Comparison of ENCODE assay signal across 8 mouse cellular contexts in the genomic region with DNA sequence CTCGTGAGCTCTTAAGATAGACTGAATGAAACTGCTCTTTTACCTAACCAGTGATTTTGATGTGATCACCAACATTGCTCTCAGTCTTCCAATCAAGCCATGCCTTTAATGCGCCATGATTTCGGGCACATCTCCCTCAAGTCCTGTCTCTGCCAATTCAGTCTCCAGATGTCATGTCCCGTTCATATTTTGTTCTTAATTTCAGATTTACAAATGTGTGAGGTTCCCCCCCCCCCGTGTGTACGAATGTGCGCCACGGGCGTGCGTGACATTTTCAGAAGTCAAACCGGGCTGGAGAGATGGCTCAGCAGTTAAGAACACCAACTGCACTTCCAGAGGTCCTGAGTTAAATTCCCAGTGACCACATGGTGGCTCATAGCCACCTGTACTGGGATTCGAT. TPM values are rescaled to one million over a fixed set of nuclear protein-coding genes. Genes with fewer than 3 reads are reported as not detected.
A peak's percentile ranks its signal among the peaks of the same experiment; 100 is the strongest.
DNase-seq lines count a peak whose midpoint lies in the region; ATAC-seq and TF ChIP-seq lines count a peak whose summit lies in the region.

No protein-coding gene starts in this region.

- no peak for TF ChIP-seq CTCF in left cerebral cortex, adult 2 months (IDR thresholded peaks at IDR 0.05)

- no peaks in the 10 kb centered on the region for H3K27me3 ChIP-seq in embryonic facial prominence, embryonic 11.5 days (ENCODE audit: control insufficient read depth, insufficient read depth, low read length)
- H3K27me3 ChIP-seq in limb, embryonic 10.5 days (ENCODE audit: low read depth, poor library complexity, severe bottlenecking), result no peaks in the 10 kb centered on the region
- H3K27me3 ChIP-seq in neural tube, embryonic 12.5 days (replicated peaks), result no peaks in the 10 kb centered on the region

- WGBS in embryonic facial prominence, embryonic 11.5 days, result under 1% methylated on average over 12 of the region's 12 CpGs
- WGBS in limb, embryonic 10.5 days, result 3% methylated on average over 12 of the region's 12 CpGs
- WGBS in neural tube, embryonic 12.5 days, result 2% methylated on average over 12 of the region's 12 CpGs

- H3K9me3 ChIP-seq in embryonic facial prominence, embryonic 11.5 days (replicated peaks; ENCODE audit: control insufficient read depth, low read length), result no peaks in the 10 kb centered on the region
- H3K9me3 ChIP-seq in limb, embryonic 10.5 days (replicated peaks), result no peaks in the 10 kb centered on the region
- H3K9me3 ChIP-seq in neural tube, embryonic 12.5 days, result no peaks in the 10 kb centered on the region

- peak overlapping the region; percentile 98 for H3K27ac ChIP-seq in left cerebral cortex, adult 2 months
- peak overlapping the region; percentile 80 for H3K27ac ChIP-seq in embryonic facial prominence, embryonic 11.5 days (replicated peaks; ENCODE audit: low read depth, low read length)
- peak overlapping the region; percentile 94 for H3K27ac ChIP-seq in limb, embryonic 10.5 days
- H3K27ac ChIP-seq in neural tube, embryonic 12.5 days, result peak overlapping the region; percentile 57; the same call in 1 of the 2 replicates

- H3K4me2 ChIP-seq in embryonic facial prominence, embryonic 11.5 days (ENCODE audit: low read depth, low read length), result peak overlapping the region; percentile 61
- H3K4me2 ChIP-seq in neural tube, embryonic 12.5 days (replicated peaks), result peak overlapping the region; percentile 75

- H3K4me1 ChIP-seq in embryonic facial prominence, embryonic 11.5 days (ENCODE audit: control insufficient read depth, insufficient read depth, low read length), result no peaks in the 10 kb centered on the region
- H3K4me1 ChIP-seq in limb, embryonic 10.5 days, result peaks cover 27% of the 10 kb centered on the region
- peaks cover 20% of the 10 kb centered on the region for H3K4me1 ChIP-seq in neural tube, embryonic 12.5 days

- no peak for DNase-seq in left cerebral cortex, adult 2 months (ENCODE audit: extremely low spot score in 1 of 2, low spot score in 2 of 2)
- DNase-seq in left cerebral cortex, postnatal 4 days, result no peak
- no peak for DNase-seq in embryonic facial prominence, embryonic 11.5 days (ENCODE audit: low spot score)
- no peak for DNase-seq in limb, embryonic 10.5 days (ENCODE audit: low spot score)
- no peak for DNase-seq in left cerebral cortex, adult 9 months (ENCODE audit: low spot score in 2 of 2)
- DNase-seq in urinary bladder, postnatal 25 days (ENCODE audit: low spot score), result no peak
- DNase-seq in testis, postnatal 14 days (ENCODE audit: low spot score), result no peak

- intact Hi-C loops in left cerebral cortex, adult 2 months (cut with DNase I), result loop anchor here (5.0 kb wide), 1 partner anchor 251 kb away; a partner anchor contains a TSS
- intact Hi-C loops in left cerebral cortex, postnatal 4 days (cut with DNase I), result no loop called here

- peak overlapping the region; percentile 89 for H3K4me3 ChIP-seq in left cerebral cortex, adult 2 months
- peak overlapping the region; percentile 90 for H3K4me3 ChIP-seq in embryonic facial prominence, embryonic 11.5 days (ENCODE audit: low read depth, low read length)
- H3K4me3 ChIP-seq in limb, embryonic 10.5 days, result peak overlapping the region; percentile 85
- H3K4me3 ChIP-seq in neural tube, embryonic 12.5 days, result peak overlapping the region; percentile 63

- no peak for ATAC-seq in embryonic facial prominence, embryonic 11.5 days (replicated peaks; ENCODE audit: insufficient number of reproducible peaks, low FRiP score, low TSS enrichment, low read depth)
- peak; percentile 10; the same call in 1 of the 2 replicates for ATAC-seq in neural tube, embryonic 12.5 days (ENCODE audit: low FRiP score, low read depth)

- peak overlapping the region; percentile 65 for H3K9ac ChIP-seq in embryonic facial prominence, embryonic 11.5 days (replicated peaks; ENCODE audit: low read length)
- peak overlapping the region; percentile 89 for H3K9ac ChIP-seq in neural tube, embryonic 12.5 days

- peaks cover 11% of the 10 kb centered on the region for H3K36me3 ChIP-seq in embryonic facial prominence, embryonic 11.5 days (replicated peaks; ENCODE audit: control insufficient read depth, insufficient read depth, low read depth, low read length)
- peaks cover 39% of the 10 kb centered on the region for H3K36me3 ChIP-seq in limb, embryonic 10.5 days
- H3K36me3 ChIP-seq in neural tube, embryonic 12.5 days, result peaks cover 33% of the 10 kb centered on the region

RNA-seq across cellular contexts. Expression of a gene that starts 7.4 kb away (rescaled TPM):
- 100 to 1,000 TPM; 429 to 434 TPM for total RNA-seq in left cerebral cortex, adult 2 months (2021)
- total RNA-seq in left cerebral cortex, postnatal 4 days (2021), result 100 to 1,000 TPM; 175 to 191 TPM
- polyA plus RNA-seq in embryonic facial prominence, embryonic 11.5 days (2014; fragmentation: Nextera tagmentation; extraction: Ambion mirVana), result 6.4 and 8.3 TPM in 2 replicates
- polyA plus RNA-seq in limb, embryonic 10.5 days (2016; fragmentation: Nextera tagmentation; extraction: Ambion mirVana), result 1.4 and 3.2 TPM in 2 replicates
- polyA plus RNA-seq in neural tube, embryonic 12.5 days (2016; fragmentation: Nextera tagmentation; extraction: Ambion mirVana), result 15.8 and 19.6 TPM in 2 replicates

RNA-seq across cellular contexts. Expression of a gene that starts 7.9 kb away (rescaled TPM):
- 100 to 1,000 TPM; 439 to 468 TPM for total RNA-seq in left cerebral cortex, adult 2 months (2021)
- 100 to 1,000 TPM; 535 to 552 TPM for total RNA-seq in left cerebral cortex, postnatal 4 days (2021)
- polyA plus RNA-seq in embryonic facial prominence, embryonic 11.5 days (2014; fragmentation: Nextera tagmentation; extraction: Ambion mirVana), result 1,289 and 1,347 TPM in 2 replicates
- polyA plus RNA-seq in limb, embryonic 10.5 days (2016; fragmentation: Nextera tagmentation; extraction: Ambion mirVana), result 1,077 and 1,189 TPM in 2 replicates
- 652 and 670 TPM in 2 replicates for polyA plus RNA-seq in neural tube, embryonic 12.5 days (2016; fragmentation: Nextera tagmentation; extraction: Ambion mirVana)

RNA-seq across cellular contexts. Expression of a gene that starts 49.2 kb away (rescaled TPM):
- 10 to 100 TPM; 23.7 to 26.4 TPM for total RNA-seq in left cerebral cortex, adult 2 months (2021)
- total RNA-seq in left cerebral cortex, postnatal 4 days (2021), result 10 to 100 TPM; 27.7 to 36.2 TPM
- 26.8 and 26.9 TPM in 2 replicates for polyA plus RNA-seq in embryonic facial prominence, embryonic 11.5 days (2014; fragmentation: Nextera tagmentation; extraction: Ambion mirVana)
- polyA plus RNA-seq in limb, embryonic 10.5 days (2016; fragmentation: Nextera tagmentation; extraction: Ambion mirVana), result 41.8 and 52.4 TPM in 2 replicates
- polyA plus RNA-seq in neural tube, embryonic 12.5 days (2016; fragmentation: Nextera tagmentation; extraction: Ambion mirVana), result 41.6 and 42.4 TPM in 2 replicates
